In genomic region chr5:113882566-113883383, GRCm38 (mm10) we compare ENCODE assay signal across 8 mouse cellular contexts. TPM values are rescaled to one million over a fixed set of nuclear protein-coding genes. Genes with fewer than 3 reads are reported as not detected.
A peak's percentile ranks its signal among the peaks of the same experiment; 100 is the strongest.
DNase-seq lines count a peak whose midpoint lies in the region; ATAC-seq and TF ChIP-seq lines count a peak whose summit lies in the region.

No protein-coding gene starts in this region.

- H3K4me1 ChIP-seq in kidney, embryonic 16.5 days (ENCODE audit: insufficient read depth, low read length) = peaks cover 41% of the 10 kb centered on the region
- peaks cover 24% of the 10 kb centered on the region for H3K4me1 ChIP-seq in heart, postnatal 0 days (ENCODE audit: control insufficient read depth, insufficient read depth)
- peaks cover 33% of the 10 kb centered on the region for H3K4me1 ChIP-seq in lung, embryonic 16.5 days (replicated peaks; ENCODE audit: control insufficient read depth, insufficient read depth, low read length)

- 47% methylated on average over 15 of the region's 15 CpGs for WGBS in kidney, embryonic 16.5 days
- 41% methylated on average over 15 of the region's 15 CpGs for WGBS in heart, postnatal 0 days
- 50% methylated on average over 15 of the region's 15 CpGs for WGBS in lung, embryonic 16.5 days

- TF ChIP-seq EP300 in heart, postnatal 0 days (IDR thresholded peaks at IDR 0.05; ENCODE audit: low read depth) = no peak

- no peak for ATAC-seq in kidney, embryonic 16.5 days (ENCODE audit: low FRiP score, low TSS enrichment)
- ATAC-seq in heart, postnatal 0 days (ENCODE audit: insufficient read depth, low read depth) = no peak
- peak; percentile 24; the same call in 1 of the 2 replicates for ATAC-seq in lung, embryonic 16.5 days (ENCODE audit: low read depth)
- ATAC-seq in megakaryocyte, adult 5-6 weeks (ENCODE audit: poor library complexity, severe bottlenecking) = no peak

- DNase-seq in kidney, adult 18-20 months = no peak
- DNase-seq in brain, adult 2 months (ENCODE audit: low read depth, low spot score) = peak; percentile 70
- DNase-seq in heart, postnatal 0 days (ENCODE audit: low spot score) = no peak
- no peak for DNase-seq in B cell, adult 2 months
- DNase-seq in urinary bladder, postnatal 25 days (ENCODE audit: low spot score) = no peak

- H3K4me2 ChIP-seq in kidney, embryonic 16.5 days (replicated peaks; ENCODE audit: low read depth, low read length) = no peak overlapping the region
- H3K4me2 ChIP-seq in heart, postnatal 0 days (ENCODE audit: low read depth, low read length) = no peak overlapping the region
- H3K4me2 ChIP-seq in lung, embryonic 16.5 days (ENCODE audit: low read depth, low read length) = no peak overlapping the region

- no peaks in the 10 kb centered on the region for H3K27me3 ChIP-seq in kidney, embryonic 16.5 days (ENCODE audit: insufficient read depth, low read length)
- H3K27me3 ChIP-seq in heart, postnatal 0 days (ENCODE audit: control insufficient read depth, insufficient read depth, low read length) = no peaks in the 10 kb centered on the region
- H3K27me3 ChIP-seq in lung, embryonic 16.5 days (ENCODE audit: control insufficient read depth, insufficient read depth, low read depth, low read length) = no peaks in the 10 kb centered on the region

- H3K9ac ChIP-seq in kidney, embryonic 16.5 days (replicated peaks; ENCODE audit: low read length) = peak overlapping the region; percentile 13; the same call in 1 of the 2 replicates
- 0 out of 2 replicates have a peak overlapping the region, but pooled peaks have one; percentile 18 for H3K9ac ChIP-seq in heart, postnatal 0 days (replicated peaks; ENCODE audit: low read depth, low read length)
- peak overlapping the region; percentile 52 for H3K9ac ChIP-seq in lung, embryonic 16.5 days (ENCODE audit: low read length)

- no peak overlapping the region for H3K4me3 ChIP-seq in kidney, embryonic 16.5 days (ENCODE audit: low read length)
- H3K4me3 ChIP-seq in heart, postnatal 0 days (ENCODE audit: low read depth, low read length) = no peak overlapping the region
- no peak overlapping the region for H3K4me3 ChIP-seq in lung, embryonic 16.5 days (ENCODE audit: low read length)

- H3K27ac ChIP-seq in kidney, embryonic 16.5 days (ENCODE audit: low read length) = no peak overlapping the region
- H3K27ac ChIP-seq in heart, postnatal 0 days (ENCODE audit: low read depth) = peak overlapping the region; percentile 63
- peak overlapping the region; percentile 62 for H3K27ac ChIP-seq in lung, embryonic 16.5 days (ENCODE audit: low read length)

- no peaks in the 10 kb centered on the region for H3K9me3 ChIP-seq in kidney, embryonic 16.5 days (ENCODE audit: low read length)
- no peaks in the 10 kb centered on the region for H3K9me3 ChIP-seq in heart, postnatal 0 days (replicated peaks; ENCODE audit: control insufficient read depth, low read length)
- no peaks in the 10 kb centered on the region for H3K9me3 ChIP-seq in lung, embryonic 16.5 days (ENCODE audit: control insufficient read depth, low read length)

- TF ChIP-seq CTCF in heart, postnatal 0 days (IDR thresholded peaks at IDR 0.05; ENCODE audit: low read depth) = no peak

- H3K36me3 ChIP-seq in kidney, embryonic 16.5 days (ENCODE audit: insufficient read depth, low read length) = peaks cover 17% of the 10 kb centered on the region
- peaks cover 26% of the 10 kb centered on the region for H3K36me3 ChIP-seq in heart, postnatal 0 days (replicated peaks; ENCODE audit: control insufficient read depth, insufficient read depth, low read length)
- H3K36me3 ChIP-seq in lung, embryonic 16.5 days (ENCODE audit: control insufficient read depth, insufficient read depth, low read length) = peaks cover 14% of the 10 kb centered on the region

RNA-seq across cellular contexts. Expression of gene Coro1c, which starts 25.8 kb away (rescaled TPM):
- polyA plus RNA-seq in kidney, embryonic 16.5 days (2015; fragmentation: Nextera tagmentation; extraction: Ambion mirVana) = 122 and 126 TPM in 2 replicates
- 78.2 and 93.4 TPM in 2 replicates for total RNA-seq in heart, postnatal 0 days (2014; rRNA removed; ENCODE audit: low replicate concordance)
- 40.0 and 46.6 TPM in 2 replicates for polyA plus RNA-seq in heart, postnatal 0 days (2015; fragmentation: Nextera tagmentation; extraction: Ambion mirVana)
- 131 and 138 TPM in 2 replicates for polyA plus RNA-seq in lung, embryonic 16.5 days (2015; fragmentation: Nextera tagmentation; extraction: Ambion mirVana)
- total RNA-seq in megakaryocyte, adult 5-6 weeks (2015) = 93.2 and 103 TPM in 2 replicates
- 141 and 145 TPM in 2 replicates for total RNA-seq in megakaryocyte, adult 5-6 weeks (2017)

RNA-seq across cellular contexts. Expression of gene Selplg, which starts 50.3 kb away (rescaled TPM):
- 2.4 TPM in 2 replicates for polyA plus RNA-seq in kidney, embryonic 16.5 days (2015; fragmentation: Nextera tagmentation; extraction: Ambion mirVana)
- 1.6 and 5.0 TPM in 2 replicates for total RNA-seq in heart, postnatal 0 days (2014; rRNA removed; ENCODE audit: low replicate concordance)
- 1.2 and 1.7 TPM in 2 replicates for polyA plus RNA-seq in heart, postnatal 0 days (2015; fragmentation: Nextera tagmentation; extraction: Ambion mirVana)
- 7.4 and 9.5 TPM in 2 replicates for polyA plus RNA-seq in lung, embryonic 16.5 days (2015; fragmentation: Nextera tagmentation; extraction: Ambion mirVana)
- 718 and 733 TPM in 2 replicates for total RNA-seq in megakaryocyte, adult 5-6 weeks (2015)
- 291 and 312 TPM in 2 replicates for total RNA-seq in megakaryocyte, adult 5-6 weeks (2017)
